Mouse (Mus musculus) forebrain, embryonic 13.5 days (tissue): ENCODE measurements around the gene Ccdc87. TPM values are rescaled to one million over a fixed set of nuclear protein-coding genes. Genes with fewer than 3 reads are reported as not detected.

ENCODE experiments used
- ATAC-seq: fragments of 200-750 bp; cut with Nextera tagmentation; 2 replicates; pipeline ENCODE4 v1.8.0; 2017
- H3K27ac ChIP-seq: fragments of 300-500 bp; sonication (generic); 2 replicates; pipeline ENCODE4 v1.5.1; 2015; ENCODE audit warnings: inconsistent platforms, mild to moderate bottlenecking, moderate library complexity
- H3K27me3 ChIP-seq: fragments of 300-500 bp; sonication (generic); 2 replicates; pipeline ENCODE4 v1.6.1; 2015; ENCODE audit warnings: mild to moderate bottlenecking, inconsistent platforms
- H3K36me3 ChIP-seq: fragments of 300-500 bp; sonication (generic); 2 replicates; pipeline ENCODE4 v1.6.1; 2015; ENCODE audit warnings: mild to moderate bottlenecking, inconsistent platforms; ENCODE audit not compliant: poor library complexity, severe bottlenecking
- H3K4me1 ChIP-seq: fragments of 300-500 bp; sonication (generic); 2 replicates; pipeline ENCODE4 v1.6.1; 2015; ENCODE audit warnings: inconsistent platforms
- H3K4me2 ChIP-seq: fragments of 300-500 bp; sonication (generic); 2 replicates; pipeline ENCODE4 v1.6.1; 2015; ENCODE audit warnings: inconsistent platforms, mild to moderate bottlenecking, moderate library complexity
- H3K4me3 ChIP-seq: fragments of 300-500 bp; sonication (generic); 2 replicates; pipeline ENCODE4 v1.5.1; 2015; ENCODE audit warnings: mild to moderate bottlenecking, inconsistent platforms
- H3K9ac ChIP-seq: fragments of 300-500 bp; sonication (generic); 2 replicates; pipeline ENCODE4 v1.6.1; 2015; ENCODE audit warnings: mild to moderate bottlenecking, inconsistent platforms
- H3K9me3 ChIP-seq: fragments of 300-500 bp; sonication (generic); replicated peaks from 2 replicates; pipeline ENCODE4 v1.6.1; 2016; ENCODE audit warnings: inconsistent platforms
- WGBS: fragments of 180-500 bp; shearing (Covaris S2); methylation state at CpG from one replicate; pipeline ENCODE4 v1.1.7; 2015; 5-methylcytosine and 5-hydroxymethylcytosine counted together
- polyA plus RNA-seq: library from polyadenylated mRNA; unstranded; fragments of >200 nt; fragmentation: Nextera tagmentation; extraction: Ambion mirVana; gene quantifications from 2 replicates; pipeline ENCODE4 v1.2.1, GENCODE M21; 2015

Gene Ccdc87
- polyA plus RNA-seq, 1 experiment from 2014 or later, result 0.23 TPM

GRCm38 (mm10) chr19:4876241-4876640, 37.1 kb downstream of the Ccdc87 start:
- no peaks in the 10 kb centered on the region for H3K9me3 ChIP-seq
- peaks cover 10% of the 10 kb centered on the region for H3K27me3 ChIP-seq
- no peak overlapping the region for H3K27ac ChIP-seq
- no peak overlapping the region for H3K4me2 ChIP-seq
- peaks cover 14% of the 10 kb centered on the region for H3K4me1 ChIP-seq
- H3K36me3 ChIP-seq, result no peaks in the 10 kb centered on the region
- no peak for ATAC-seq
- no peak overlapping the region for H3K4me3 ChIP-seq
- WGBS, result 86% methylated on average over 2 of the region's 4 CpGs
- H3K9ac ChIP-seq, result no peak overlapping the region

- Histone ChIP-seq H3K27me3 (peaks cover 10% of the 10 kb centered on the region), H3K4me1 (peaks cover 14% of the 10 kb centered on the region), H3K27ac (no peak overlapping the region), H3K9ac (no peak overlapping the region), H3K9me3 (no peaks in the 10 kb centered on the region), H3K4me3 (no peak overlapping the region), H3K4me2 (no peak overlapping the region), H3K36me3 (no peaks in the 10 kb centered on the region)
- no peak for ATAC-seq
- 66% methylated on average over 3 of the region's 3 CpGs for WGBS
Measured at GRCm38 (mm10) chr19:4876755-4877154, 37.6 kb downstream of the Ccdc87 start.

- H3K27me3 ChIP-seq, result peaks cover 10% of the 10 kb centered on the region
- peak within 1 kb of the TSS; percentile 95 for H3K4me3 ChIP-seq
- WGBS, result 2% methylated on average over 17 of the region's 17 CpGs
- peaks cover 14% of the 10 kb centered on the region for H3K4me1 ChIP-seq
- H3K9me3 ChIP-seq, result no peaks in the 10 kb centered on the region
- H3K27ac ChIP-seq, result peak within 1 kb of the TSS; percentile 70
- H3K36me3 ChIP-seq, result 0 out of 2 replicates have a peak, but pooled peaks cover 3% of the 10 kb centered on the region
- no peak for ATAC-seq
- H3K4me2 ChIP-seq, result peak within 1 kb of the TSS; percentile 83
- peak within 1 kb of the TSS; percentile 89 for H3K9ac ChIP-seq
Measured at GRCm38 (mm10) chr19:4877785-4878184, 38.6 kb downstream of the Ccdc87 start, which contains the start of gene Actn3. Gene Actn3 (minus strand): TSS chr19:4877909.

- Histone ChIP-seq H3K9ac (peak within 1 kb of the TSS; percentile 89), H3K36me3 (peaks cover 7% of the 10 kb centered on the region; the same call in 1 of the 2 replicates), H3K4me2 (peak within 1 kb of the TSS; percentile 83), H3K4me1 (peaks cover 14% of the 10 kb centered on the region), H3K9me3 (no peaks in the 10 kb centered on the region), H3K4me3 (peak within 1 kb of the TSS; percentile 95), H3K27ac (peak within 1 kb of the TSS; percentile 70), H3K27me3 (peaks cover 10% of the 10 kb centered on the region)
- ATAC-seq, result peak; percentile 98
- WGBS, result 1% methylated on average over 52 of the region's 52 CpGs
Measured at GRCm38 (mm10) chr19:4878405-4879323, 39.5 kb downstream of the Ccdc87 start, which contains the start of gene Zdhhc24. Gene Zdhhc24 (plus strand): TSS chr19:4878668.

GRCm38 (mm10) chr19:4879324-4879703, 40.1 kb downstream of the Ccdc87 start:
- no peak overlapping the region for H3K27ac ChIP-seq

GRCm38 (mm10) chr19:4883961-4884360, 44.8 kb downstream of the Ccdc87 start:
- 84% methylated on average over 4 of the region's 4 CpGs for WGBS
- no peak overlapping the region for H3K27ac ChIP-seq
- no peak overlapping the region for H3K4me2 ChIP-seq
- H3K4me1 ChIP-seq, result peaks cover 5% of the 10 kb centered on the region
- peaks cover 12% of the 10 kb centered on the region for H3K36me3 ChIP-seq
- ATAC-seq, result no peak
- no peaks in the 10 kb centered on the region for H3K27me3 ChIP-seq
- H3K9ac ChIP-seq, result no peak overlapping the region
- no peaks in the 10 kb centered on the region for H3K9me3 ChIP-seq
- H3K4me3 ChIP-seq, result no peak overlapping the region

More at GRCm38 (mm10) chr19:4879324-4879703, 40.1 kb downstream of the Ccdc87 start:
- peaks cover 12% of the 10 kb centered on the region for H3K36me3 ChIP-seq
- peak overlapping the region; percentile 83 for H3K4me2 ChIP-seq
- peaks cover 10% of the 10 kb centered on the region for H3K27me3 ChIP-seq
- peak overlapping the region; percentile 89 for H3K9ac ChIP-seq
- 63% methylated on average over 10 of the region's 10 CpGs for WGBS
- H3K9me3 ChIP-seq, result no peaks in the 10 kb centered on the region
- H3K4me3 ChIP-seq, result peak overlapping the region; percentile 95
- peaks cover 14% of the 10 kb centered on the region for H3K4me1 ChIP-seq
- ATAC-seq, result no peak

- H3K4me2 ChIP-seq, result no peak overlapping the region
- ATAC-seq, result no peak
- H3K36me3 ChIP-seq, result peaks cover 46% of the 10 kb centered on the region
Measured at GRCm38 (mm10) chr19:4889791-4890190, 50.6 kb downstream of the Ccdc87 start.

GRCm38 (mm10) chr19:4891798-4892197, 52.6 kb downstream of the Ccdc87 start:
- WGBS, result 81% methylated on average over 3 of the region's 3 CpGs
- Histone ChIP-seq H3K4me2 (no peak overlapping the region), H3K27ac (no peak overlapping the region), H3K4me3 (no peak overlapping the region), H3K27me3 (no peaks in the 10 kb centered on the region), H3K9me3 (no peaks in the 10 kb centered on the region), H3K9ac (no peak overlapping the region), H3K4me1 (no peaks in the 10 kb centered on the region), H3K36me3 (peaks cover 49% of the 10 kb centered on the region)
- no peak for ATAC-seq

More at GRCm38 (mm10) chr19:4889791-4890190, 50.6 kb downstream of the Ccdc87 start:
- Histone ChIP-seq H3K9ac (no peak overlapping the region), H3K27me3 (no peaks in the 10 kb centered on the region), H3K9me3 (no peaks in the 10 kb centered on the region), H3K4me3 (no peak overlapping the region), H3K4me1 (no peaks in the 10 kb centered on the region), H3K27ac (no peak overlapping the region)
- WGBS, result 87% methylated on average over 10 of the region's 10 CpGs

Other genes starting within 250 kb of the Ccdc87 start
- 7.5 and 7.9 TPM in 2 replicates for gene Lrfn4, start 223.7 kb upstream of the Ccdc87 start, polyA plus RNA-seq
- gene Rce1, start 213.7 kb upstream of the Ccdc87 start, polyA plus RNA-seq, result 50.9 and 63.4 TPM in 2 replicates
- gene Gm960, start 140.7 kb upstream of the Ccdc87 start, polyA plus RNA-seq, result 4.1 and 5.8 TPM in 2 replicates
- 18.1 and 20.8 TPM in 2 replicates for gene Sptbn2, start 128.2 kb upstream of the Ccdc87 start, polyA plus RNA-seq
- 188 and 192 TPM in 2 replicates for gene Rbm4b, start 82.9 kb upstream of the Ccdc87 start, polyA plus RNA-seq
- 103 TPM in 2 replicates for gene Rbm4, start 45.5 kb upstream of the Ccdc87 start, polyA plus RNA-seq
- gene Gm21992, start 27.8 kb upstream of the Ccdc87 start, polyA plus RNA-seq, result 43.0 and 47.4 TPM in 2 replicates
- gene Rbm14, start 27.7 kb upstream of the Ccdc87 start, polyA plus RNA-seq, result 88.3 and 95.3 TPM in 2 replicates
- 42.0 and 47.0 TPM in 2 replicates for gene Ccs, start within 50 bp of the Ccdc87 start, polyA plus RNA-seq
- 31.3 and 34.5 TPM in 2 replicates for gene Ctsf, start 15.8 kb downstream of the Ccdc87 start, polyA plus RNA-seq
- 0.64 and 0.97 TPM in 2 replicates for gene Actn3, start 38.5 kb downstream of the Ccdc87 start, polyA plus RNA-seq
- 17.1 and 20.1 TPM in 2 replicates for gene Zdhhc24, start 39.3 kb downstream of the Ccdc87 start, polyA plus RNA-seq
- 8.9 and 10.8 TPM in 2 replicates for gene Bbs1, start 67.3 kb downstream of the Ccdc87 start, polyA plus RNA-seq
- 118 and 132 TPM in 2 replicates for gene Dpp3, start 88.9 kb downstream of the Ccdc87 start, polyA plus RNA-seq
- gene Peli3, start 103.8 kb downstream of the Ccdc87 start, polyA plus RNA-seq, result 5.7 TPM in 2 replicates
- 128 and 135 TPM in 2 replicates for gene Mrpl11, start 122.8 kb downstream of the Ccdc87 start, polyA plus RNA-seq
- gene Npas4, start 150.9 kb downstream of the Ccdc87 start, polyA plus RNA-seq, result 0.10 and 0.18 TPM in 2 replicates
- gene Slc29a2, start 184.5 kb downstream of the Ccdc87 start, polyA plus RNA-seq, result 6.9 and 8.3 TPM in 2 replicates
- 39.4 and 40.3 TPM in 2 replicates for gene B4gat1, start 199.5 kb downstream of the Ccdc87 start, polyA plus RNA-seq
- 3.2 and 3.4 TPM in 2 replicates for gene AC124502.3, start 199.5 kb downstream of the Ccdc87 start, polyA plus RNA-seq
- 56.0 and 63.2 TPM in 2 replicates for gene Brms1, start 202.0 kb downstream of the Ccdc87 start, polyA plus RNA-seq
- 0.62 and 0.78 TPM in 2 replicates for gene Rin1, start 211.1 kb downstream of the Ccdc87 start, polyA plus RNA-seq
- gene Cd248, start 228.7 kb downstream of the Ccdc87 start, polyA plus RNA-seq, result 7.0 and 7.3 TPM in 2 replicates
- gene Tmem151a, start 246.2 kb downstream of the Ccdc87 start, polyA plus RNA-seq, result 2.3 and 2.8 TPM in 2 replicates
- gene Yif1a, start 249.2 kb downstream of the Ccdc87 start, polyA plus RNA-seq, result 62.4 and 71.4 TPM in 2 replicates